Comparison of ENCODE assay signal across 9 mouse cellular contexts in genomic region chr3:65442269-65442668, GRCm38 (mm10). TPM values are rescaled to one million over a fixed set of nuclear protein-coding genes. Genes with fewer than 3 reads are reported as not detected.
DNase-seq lines count a peak whose midpoint lies in the region; TF ChIP-seq lines count a peak whose summit lies in the region.
"Had no signal": no experiment of that assay in that cellular context is flagged by ENCODE, and none has a peak within 500 bp of the region (broad histone marks: within the 10 kb centered on the region; RNA-seq: fewer than 3 reads in every experiment).

No protein-coding gene starts in this region.

- intact Hi-C loops in gastrocnemius, postnatal 36 days (cut with DNase I) = loop anchor here (5.0 kb wide), 1 partner anchor 85 kb away; the partner anchor contains the start of gene Tiparp

- no peak for TF ChIP-seq CTCF in layer of hippocampus, adult 2 months (conservative IDR thresholded peaks at IDR 0.05)

- DNase-seq in layer of hippocampus, adult 2 months (ENCODE audit: low spot score in 2 of 2) = peak in 1 of 2 experiments; percentile 16
- DNase-seq in layer of hippocampus, adult 9-10 months (ENCODE audit: low spot score) = no peak
- DNase-seq in gastrocnemius, postnatal 36 days = peak; percentile 31 to 52
- peak; percentile 45 to 55 for DNase-seq in kidney, postnatal 36 days
- peak; percentile 20 for DNase-seq in ovary, postnatal 14 days (ENCODE audit: low spot score)
- DNase-seq in left cerebral cortex, adult 11 months (ENCODE audit: low spot score) = no peak
- DNase-seq in thymus, postnatal 4 days = no peak

- no peaks in the 10 kb centered on the region for H3K4me1 ChIP-seq in brown adipose tissue, adult 24 weeks (ENCODE audit: control insufficient read depth, insufficient read depth, insufficient read length, low read length)

- H3K27ac ChIP-seq in layer of hippocampus, adult 2 months = peak overlapping the region; percentile 83
- H3K27ac ChIP-seq in brown adipose tissue, adult 24 weeks (replicated peaks; ENCODE audit: low read depth, low read length) = peak overlapping the region; percentile 74; the same call in 1 of the 2 replicates
- H3K27ac ChIP-seq: neural tube, embryonic 12.5 days had no signal

- H3K4me3 ChIP-seq in layer of hippocampus, adult 2 months = 0 out of 2 replicates have a peak overlapping the region, but pooled peaks have one; percentile 23
- H3K4me3 ChIP-seq in brown adipose tissue, adult 24 weeks (ENCODE audit: insufficient read depth, low read depth, low read length) = no peak overlapping the region
- H3K4me3 ChIP-seq: neural tube, embryonic 12.5 days had no signal

RNA-seq across cellular contexts. Expression of gene Ssr3, which starts 49.8 kb away (rescaled TPM):
- total RNA-seq in layer of hippocampus, adult 2 months (2021) = 100 to 1,000 TPM; 109 to 113 TPM
- polyA plus RNA-seq in brown adipose tissue, adult 24 weeks (2012; ENCODE audit: insufficient read depth, insufficient read length, missing spikeins) = 121 and 123 TPM in 2 replicates
- 100 to 1,000 TPM; 125 to 145 TPM for total RNA-seq in gastrocnemius, postnatal 36 days (2021)

Comparison
In these comparisons a context has a peak if more than half of its experiments do, and no peak if none do; other contexts are left out.
1. DNase-seq: peak in gastrocnemius, postnatal 36 days (2 of 2), kidney, postnatal 36 days (2 of 2) and ovary, postnatal 14 days (single experiment); none in layer of hippocampus, adult 9-10 months (single experiment), left cerebral cortex, adult 11 months (single experiment) and thymus, postnatal 4 days (single experiment).